Mouse (Mus musculus) brain, embryonic 14.5 days (tissue): ENCODE data around the gene Il12a.

Source experiments
- CTCF ChIP-seq: fragments of 200-500 bp; IDR thresholded peaks from 2 replicates; pipeline ENCODE4 v1.5.1; 2012; ENCODE audit warnings: inconsistent platforms, mild to moderate bottlenecking, moderate library complexity, borderline replicate concordance; ENCODE audit not compliant: insufficient read depth, insufficient read length; ENCODE audit errors: extremely low read depth
- POLR2A ChIP-seq: fragments of 200-500 bp; IDR thresholded peaks from 2 replicates; pipeline ENCODE4 v1.6.1; 2012; ENCODE audit warnings: mild to moderate bottlenecking, inconsistent platforms, borderline replicate concordance; ENCODE audit not compliant: poor library complexity, insufficient read depth, insufficient read length, severe bottlenecking; ENCODE audit errors: extremely low read depth

DNA sequence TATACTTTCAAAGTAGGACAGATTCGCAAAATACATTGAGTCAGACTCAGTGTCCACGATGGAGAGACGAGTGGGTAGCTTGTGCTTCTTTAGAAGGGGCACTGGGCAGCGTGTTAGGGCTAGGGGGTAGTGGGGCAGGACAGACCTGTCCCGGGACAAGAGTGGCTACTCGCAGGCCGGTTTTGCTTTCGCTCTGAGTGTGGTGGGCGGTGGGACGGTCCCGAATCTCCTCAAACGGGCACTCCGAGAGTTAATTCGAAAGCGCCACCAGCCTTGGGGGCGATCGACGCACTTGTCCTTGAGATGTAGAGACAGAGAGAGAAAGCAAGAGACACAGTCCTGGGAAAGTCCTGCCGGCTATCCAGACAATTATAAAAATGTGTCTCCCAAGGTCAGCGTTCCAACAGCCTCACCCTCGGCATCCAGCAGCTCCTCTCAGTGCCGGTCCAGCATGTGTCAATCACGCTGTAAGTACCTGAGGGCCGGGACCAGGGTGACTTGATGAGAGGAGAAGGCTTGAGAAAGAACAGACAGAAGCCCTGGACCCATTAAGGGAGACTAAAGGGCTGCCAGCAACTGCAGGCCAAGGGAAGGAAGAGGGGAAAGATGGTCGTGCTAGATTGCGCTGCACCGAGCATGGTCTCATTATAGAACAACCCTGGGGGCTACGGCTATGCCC lies 795 bp downstream of the Il12a start:
- TF ChIP-seq CTCF (no peak), POLR2A (no peak)
